Mouse (Mus musculus) stomach, embryonic 15.5 days (tissue): Measurements from ENCODE around the gene Olfr1046. TPM values are rescaled to one million over a fixed set of nuclear protein-coding genes. Genes with fewer than 3 reads are reported as not detected.

ENCODE experiments used
- polyA plus RNA-seq: library from polyadenylated mRNA; unstranded; fragments of >200 nt; fragmentation: Nextera tagmentation; extraction: Ambion mirVana; gene quantifications from 2 replicates; pipeline ENCODE4 v1.2.1, GENCODE M21; 2015

Olfr1046 gene
- polyA plus RNA-seq, 1 experiment from 2014 or later = not detected

Other genes starting within 250 kb of the Olfr1046 start
- not detected in 2 replicates for gene Olfr1029, start 245.4 kb downstream of the Olfr1046 start, polyA plus RNA-seq
- not detected in 2 replicates for gene Olfr1030, start 240.0 kb downstream of the Olfr1046 start, polyA plus RNA-seq
- not detected in 2 replicates for gene Olfr1031, start 229.0 kb downstream of the Olfr1046 start, polyA plus RNA-seq
- not detected in 2 replicates for gene Olfr1032, start 213.8 kb downstream of the Olfr1046 start, polyA plus RNA-seq
- gene Olfr1033, start 198.7 kb downstream of the Olfr1046 start, polyA plus RNA-seq = 3.6 and 5.2 TPM in 2 replicates
- 0.05 and 0.10 TPM in 2 replicates for gene Olfr1034, start 173.5 kb downstream of the Olfr1046 start, polyA plus RNA-seq
- gene Olfr1036, start 145.3 kb downstream of the Olfr1046 start, polyA plus RNA-seq = not detected in 2 replicates
- gene Olfr1037, start 131.9 kb downstream of the Olfr1046 start, polyA plus RNA-seq = not detected in 2 replicates
- not detected in 2 replicates for gene Olfr1039, start 83.4 kb downstream of the Olfr1046 start, polyA plus RNA-seq
- not detected in 2 replicates for gene Olfr1040, start 72.6 kb downstream of the Olfr1046 start, polyA plus RNA-seq
- not detected in 2 replicates for gene Olfr1042, start 57.5 kb downstream of the Olfr1046 start, polyA plus RNA-seq
- not detected in 2 replicates for gene Olfr1043, start 51.8 kb downstream of the Olfr1046 start, polyA plus RNA-seq
- gene Olfr1044, start 41.5 kb downstream of the Olfr1046 start, polyA plus RNA-seq = not detected in 2 replicates
- gene Olfr52, start 33.6 kb downstream of the Olfr1046 start, polyA plus RNA-seq = not detected in 2 replicates
- not detected in 2 replicates for gene Olfr1045, start 16.3 kb downstream of the Olfr1046 start, polyA plus RNA-seq
- gene Olfr1047, start 12.1 kb upstream of the Olfr1046 start, polyA plus RNA-seq = not detected in 2 replicates
- not detected in 2 replicates for gene Olfr1048, start 21.0 kb upstream of the Olfr1046 start, polyA plus RNA-seq
- gene Olfr1049, start 39.0 kb upstream of the Olfr1046 start, polyA plus RNA-seq = not detected in 2 replicates
- gene Olfr1051, start 59.8 kb upstream of the Olfr1046 start, polyA plus RNA-seq = not detected in 2 replicates
- gene Olfr1052, start 73.1 kb upstream of the Olfr1046 start, polyA plus RNA-seq = not detected in 2 replicates
- gene Olfr1053, start 96.0 kb upstream of the Olfr1046 start, polyA plus RNA-seq = not detected in 2 replicates
- gene Olfr1054, start 116.1 kb upstream of the Olfr1046 start, polyA plus RNA-seq = not detected in 2 replicates
- gene Olfr1055, start 131.0 kb upstream of the Olfr1046 start, polyA plus RNA-seq = not detected in 2 replicates
- not detected in 2 replicates for gene Olfr1056, start 143.2 kb upstream of the Olfr1046 start, polyA plus RNA-seq
- not detected in 2 replicates for gene Olfr1057, start 159.1 kb upstream of the Olfr1046 start, polyA plus RNA-seq
- not detected in 2 replicates for gene Olfr1058, start 169.2 kb upstream of the Olfr1046 start, polyA plus RNA-seq
- not detected in 2 replicates for gene Olfr1061, start 194.7 kb upstream of the Olfr1046 start, polyA plus RNA-seq
- gene Olfr1062, start 207.4 kb upstream of the Olfr1046 start, polyA plus RNA-seq = not detected in 2 replicates
- not detected in 2 replicates for gene Olfr1065, start 231.3 kb upstream of the Olfr1046 start, polyA plus RNA-seq
- gene Olfr1066, start 237.0 kb upstream of the Olfr1046 start, polyA plus RNA-seq = not detected in 2 replicates